Mouse (Mus musculus) G1E (cell line): ENCODE data around the gene Map3k20. TPM values are rescaled to one million over a fixed set of nuclear protein-coding genes. Genes with fewer than 3 reads are reported as not detected.

Experiments used
- ATAC-seq: 2 replicates; pipeline ENCODE4 v1.8.0; 2016; ENCODE audit warnings: mild to moderate bottlenecking; ENCODE audit not compliant: insufficient number of reproducible peaks, poor library complexity, low FRiP score, severe bottlenecking; ENCODE audit errors: extremely low read depth
- DNase-seq: peaks from one replicate; pipeline ENCODE4 v3.0.0; 2012; ENCODE audit warnings: low spot score
- H3K27me3 ChIP-seq: 2 replicates; pipeline ENCODE4 v1.6.1; 2012; ENCODE audit warnings: mild to moderate bottlenecking, low read length, inconsistent platforms; ENCODE audit not compliant: insufficient read depth
- H3K36me3 ChIP-seq: replicated peaks from 2 replicates; pipeline ENCODE3; 2012; ENCODE audit warnings: mild to moderate bottlenecking, inconsistent platforms
- H3K4me1 ChIP-seq: 2 replicates; pipeline ENCODE4 v1.6.1; 2012; ENCODE audit warnings: low read depth, low read length, inconsistent platforms, mixed read lengths; ENCODE audit not compliant: insufficient read depth
- H3K4me3 ChIP-seq: 2 replicates; pipeline ENCODE4 v1.5.1; 2012; ENCODE audit warnings: low read depth, mild to moderate bottlenecking, inconsistent platforms, low read length, moderate library complexity, mixed read lengths
- H3K9me3 ChIP-seq: replicated peaks from 2 replicates; pipeline ENCODE4 v1.6.1; 2012; ENCODE audit warnings: inconsistent platforms
- CTCF ChIP-seq: IDR thresholded peaks from 2 replicates; pipeline ENCODE4 v1.5.1; 2012; ENCODE audit warnings: low read depth, low read length, inconsistent platforms, mixed read lengths
- GATA1 ChIP-seq: IDR thresholded peaks from 2 replicates; pipeline ENCODE4 v1.6.1; 2012; ENCODE audit warnings: borderline replicate concordance, low read length, inconsistent platforms, mixed read lengths
- GATA2 ChIP-seq: IDR thresholded peaks from 2 replicates; pipeline ENCODE4 v1.6.1; 2012; ENCODE audit warnings: low read depth, low read length, inconsistent platforms, borderline replicate concordance
- POLR2AphosphoS5 ChIP-seq: IDR thresholded peaks from 2 replicates; pipeline ENCODE4 v1.6.1; 2012; ENCODE audit warnings: low read depth, low read length, inconsistent platforms; ENCODE audit not compliant: insufficient replicate concordance
- TAL1 ChIP-seq: conservative IDR thresholded peaks from 2 replicates; pipeline ENCODE4 v1.6.1; 2012; ENCODE audit warnings: low read depth, low read length, inconsistent platforms, mixed read lengths
- polyA plus RNA-seq: library from polyadenylated mRNA; stranded (reverse); fragments of >175 nt; gene quantifications from 2 replicates; pipeline ENCODE4 v1.2.3, GENCODE M21; 2012
- total RNA-seq, 2 experiments: library from RNA; stranded (forward) in 1 of 2; stranded (reverse) in 1 of 2; fragments of 200-1000 nt in 1 of 2; fragments of >200 nt in 1 of 2; fragmentation: Nextera tagmentation in 1 of 2; gene quantifications; 2 replicates each; pipeline ENCODE4 v1.2.3; 2014 to 2017

The Map3k20 gene
- total and polyA plus RNA-seq, 3 experiments, result 2.3 to 60.5 (median 23.2) TPM

GRCm38 (mm10) chr2:72241714-72242472, 43.5 kb upstream of the Map3k20 start:
- H3K27me3 ChIP-seq, result peaks cover 25% of the 10 kb centered on the region
- no peaks in the 10 kb centered on the region for H3K9me3 ChIP-seq
- DNase-seq (no peak), ATAC-seq (no peak)
- peaks cover 6% of the 10 kb centered on the region for H3K4me1 ChIP-seq
- TF ChIP-seq CTCF, result no peak
- TF ChIP-seq POLR2AphosphoS5, result no peak
- no peak for TF ChIP-seq GATA2
- no peak for TF ChIP-seq TAL1
- TF ChIP-seq GATA1, result no peak
- peak overlapping the region; percentile 43; the same call in 1 of the 2 replicates for H3K4me3 ChIP-seq
- no peaks in the 10 kb centered on the region for H3K36me3 ChIP-seq

- Histone ChIP-seq H3K36me3 (no peaks in the 10 kb centered on the region), H3K4me3 (no peak overlapping the region), H3K4me1 (peaks cover 6% of the 10 kb centered on the region), H3K27me3 (peaks cover 30% of the 10 kb centered on the region), H3K9me3 (no peaks in the 10 kb centered on the region)
- DNase-seq (no peak), ATAC-seq (no peak)
- TF ChIP-seq CTCF (no peak), GATA2 (no peak), GATA1 (no peak), POLR2AphosphoS5 (no peak), TAL1 (no peak)
Measured at GRCm38 (mm10) chr2:72242910-72243675, 42.3 kb upstream of the Map3k20 start.

- peaks cover 32% of the 10 kb centered on the region for H3K27me3 ChIP-seq
- no peaks in the 10 kb centered on the region for H3K36me3 ChIP-seq
- TF ChIP-seq TAL1 (no peak), GATA1 (no peak), GATA2 (no peak), POLR2AphosphoS5 (no peak), CTCF (no peak)
- DNase-seq (no peak), ATAC-seq (no peak)
- H3K4me3 ChIP-seq, result no peak overlapping the region
- H3K9me3 ChIP-seq, result no peaks in the 10 kb centered on the region
- H3K4me1 ChIP-seq, result peaks cover 5% of the 10 kb centered on the region
Measured at GRCm38 (mm10) chr2:72245631-72246030, 39.8 kb upstream of the Map3k20 start.

GRCm38 (mm10) chr2:72246376-72246775, 39.1 kb upstream of the Map3k20 start:
- no peak overlapping the region for H3K4me3 ChIP-seq
- ATAC-seq (no peak), DNase-seq (no peak)
- H3K27me3 ChIP-seq, result peaks cover 35% of the 10 kb centered on the region
- peaks cover 3% of the 10 kb centered on the region; the same call in 1 of the 2 replicates for H3K4me1 ChIP-seq
- H3K36me3 ChIP-seq, result no peaks in the 10 kb centered on the region
- H3K9me3 ChIP-seq, result no peaks in the 10 kb centered on the region
- TF ChIP-seq POLR2AphosphoS5, result no peak
- no peak for TF ChIP-seq GATA1
- TF ChIP-seq GATA2, result no peak
- TF ChIP-seq TAL1, result no peak
- TF ChIP-seq CTCF, result no peak

- H3K36me3 ChIP-seq, result no peaks in the 10 kb centered on the region
- TF ChIP-seq TAL1, result no peak
- no peak for TF ChIP-seq POLR2AphosphoS5
- no peak for TF ChIP-seq GATA2
- no peak for TF ChIP-seq CTCF
- TF ChIP-seq GATA1, result no peak
- peaks cover 37% of the 10 kb centered on the region for H3K27me3 ChIP-seq
- no peaks in the 10 kb centered on the region for H3K9me3 ChIP-seq
- ATAC-seq (no peak), DNase-seq (no peak)
- no peak overlapping the region for H3K4me3 ChIP-seq
- H3K4me1 ChIP-seq, result no peaks in the 10 kb centered on the region
Measured at GRCm38 (mm10) chr2:72247819-72248218, 37.6 kb upstream of the Map3k20 start.
